16 mouse cellular contexts compared by ENCODE assay signal in genomic region chr6:6113776-6114175, GRCm38 (mm10).
DNase-seq lines count a peak whose midpoint lies in the region; ATAC-seq and TF ChIP-seq lines count a peak whose summit lies in the region.
"Had no signal": no experiment of that assay in that cellular context is flagged by ENCODE, and none has a peak within 500 bp of the region (broad histone marks: within the 10 kb centered on the region; RNA-seq: fewer than 3 reads in every experiment).

No protein-coding gene starts in this region.

- intact Hi-C loops in heart, postnatal 25 days (cut with DNase I): no loop called here

- no peak overlapping the region for H3K4me3 ChIP-seq in heart, embryonic 10.5 days
- H3K4me3 ChIP-seq in lung, postnatal 0 days (ENCODE audit: low read depth, low read length): no peak overlapping the region
- H3K4me3 ChIP-seq in embryonic facial prominence, embryonic 10.5 days: no peak overlapping the region
- H3K4me3 ChIP-seq in limb, embryonic 15.5 days: no peak overlapping the region
- H3K4me3 ChIP-seq: hindbrain, embryonic 12.5 days; intestine, embryonic 15.5 days; neural tube, embryonic 12.5 days had no signal

- no peak for TF ChIP-seq EP300 in lung, postnatal 0 days (IDR thresholded peaks at IDR 0.05)

- peak; percentile 77 for DNase-seq in heart, embryonic 10.5 days (ENCODE audit: low spot score)
- no peak for DNase-seq in heart, postnatal 25 days (ENCODE audit: low spot score)
- no peak for DNase-seq in lung, postnatal 0 days (ENCODE audit: low spot score)
- DNase-seq in lung, postnatal 14 days: no peak
- peak; percentile 36 for DNase-seq in embryonic facial prominence, embryonic 10.5 days (ENCODE audit: low spot score)
- no peak for DNase-seq in MN1 (ENCODE audit: low spot score)
- DNase-seq in embryo, embryonic 9.5 days (ENCODE audit: extremely low spot score): no peak
- DNase-seq: B cell, adult 2 months; cerebellum, postnatal 14 days; thymus, adult 2 months had no signal

- no peak overlapping the region for H3K27ac ChIP-seq in heart, embryonic 10.5 days
- H3K27ac ChIP-seq in lung, postnatal 0 days (ENCODE audit: low read length): no peak overlapping the region
- no peak overlapping the region for H3K27ac ChIP-seq in embryonic facial prominence, embryonic 10.5 days (replicated peaks)
- peak overlapping the region; percentile 44; the same call in 1 of the 2 replicates for H3K27ac ChIP-seq in limb, embryonic 15.5 days
- H3K27ac ChIP-seq: hindbrain, embryonic 12.5 days; intestine, embryonic 15.5 days; neural tube, embryonic 12.5 days had no signal

- peaks cover 43% of the 10 kb centered on the region for H3K36me3 ChIP-seq in heart, embryonic 10.5 days
- no peaks in the 10 kb centered on the region for H3K36me3 ChIP-seq in lung, postnatal 0 days (ENCODE audit: insufficient read depth, low read length)
- H3K36me3 ChIP-seq in embryonic facial prominence, embryonic 10.5 days (replicated peaks): peaks cover 51% of the 10 kb centered on the region
- H3K36me3 ChIP-seq in limb, embryonic 15.5 days: no peaks in the 10 kb centered on the region
- H3K36me3 ChIP-seq: hindbrain, embryonic 12.5 days; intestine, embryonic 15.5 days; neural tube, embryonic 12.5 days had no signal

- H3K9me3 ChIP-seq in heart, embryonic 10.5 days: no peaks in the 10 kb centered on the region
- H3K9me3 ChIP-seq in lung, postnatal 0 days (ENCODE audit: low read length): no peaks in the 10 kb centered on the region
- H3K9me3 ChIP-seq in embryonic facial prominence, embryonic 10.5 days: no peaks in the 10 kb centered on the region
- H3K9me3 ChIP-seq in limb, embryonic 15.5 days: no peaks in the 10 kb centered on the region
- H3K9me3 ChIP-seq: hindbrain, embryonic 12.5 days; intestine, embryonic 15.5 days; neural tube, embryonic 12.5 days had no signal

- no peaks in the 10 kb centered on the region for H3K4me1 ChIP-seq in heart, embryonic 10.5 days
- no peaks in the 10 kb centered on the region for H3K4me1 ChIP-seq in lung, postnatal 0 days (ENCODE audit: insufficient read depth, low read depth, low read length)
- peaks cover 21% of the 10 kb centered on the region for H3K4me1 ChIP-seq in embryonic facial prominence, embryonic 10.5 days
- H3K4me1 ChIP-seq in limb, embryonic 15.5 days: peaks cover 19% of the 10 kb centered on the region
- H3K4me1 ChIP-seq: intestine, embryonic 15.5 days; neural tube, embryonic 12.5 days had no signal

- 82% methylated on average over 7 of the region's 7 CpGs for WGBS in heart, embryonic 10.5 days
- WGBS in lung, postnatal 0 days: 73% methylated on average over 7 of the region's 7 CpGs
- 84% methylated on average over 7 of the region's 7 CpGs for WGBS in embryonic facial prominence, embryonic 10.5 days
- 53% methylated on average over 7 of the region's 7 CpGs for WGBS in limb, embryonic 15.5 days

- no peak overlapping the region for H3K9ac ChIP-seq in lung, postnatal 0 days (replicated peaks; ENCODE audit: low read depth)
- H3K9ac ChIP-seq in limb, embryonic 15.5 days: no peak overlapping the region
- H3K9ac ChIP-seq: hindbrain, embryonic 12.5 days; intestine, embryonic 15.5 days; neural tube, embryonic 12.5 days had no signal

- no peak overlapping the region for H3K4me2 ChIP-seq in lung, postnatal 0 days (replicated peaks; ENCODE audit: low read depth, low read length)
- no peak overlapping the region for H3K4me2 ChIP-seq in limb, embryonic 15.5 days
- H3K4me2 ChIP-seq: heart, embryonic 11.5 days; hindbrain, embryonic 12.5 days; intestine, embryonic 15.5 days; neural tube, embryonic 12.5 days had no signal

- TF ChIP-seq CTCF in lung, postnatal 0 days (IDR thresholded peaks at IDR 0.05): peak; percentile 53

- no peaks in the 10 kb centered on the region for H3K27me3 ChIP-seq in heart, embryonic 10.5 days (ENCODE audit: insufficient read depth, poor library complexity, severe bottlenecking)
- no peaks in the 10 kb centered on the region for H3K27me3 ChIP-seq in lung, postnatal 0 days (replicated peaks; ENCODE audit: insufficient read depth, low read length)
- H3K27me3 ChIP-seq in embryonic facial prominence, embryonic 10.5 days (replicated peaks; ENCODE audit: low read depth, poor library complexity, severe bottlenecking): no peaks in the 10 kb centered on the region
- H3K27me3 ChIP-seq in limb, embryonic 15.5 days: no peaks in the 10 kb centered on the region
- H3K27me3 ChIP-seq: hindbrain, embryonic 12.5 days; intestine, embryonic 15.5 days; neural tube, embryonic 12.5 days had no signal

- no peak for ATAC-seq in lung, postnatal 0 days
- ATAC-seq in limb, embryonic 15.5 days (ENCODE audit: insufficient number of reproducible peaks, low FRiP score, low TSS enrichment, low read depth): no peak
- ATAC-seq: forebrain, embryonic 14.5 days; intestine, embryonic 15.5 days had no signal

Comparison
In these comparisons a context has a peak if more than half of its experiments do, and no peak if none do; other contexts are left out.
1. DNase-seq: peak in heart, embryonic 10.5 days (single experiment) and embryonic facial prominence, embryonic 10.5 days (single experiment); none in heart, postnatal 25 days (single experiment), lung, postnatal 0 days (single experiment), lung, postnatal 14 days (single experiment), MN1 (single experiment) and embryo, embryonic 9.5 days (single experiment).